Mouse (Mus musculus) kidney, embryonic 14.5 days (tissue): ENCODE measurements around the gene Thyn1. TPM values are rescaled to one million over a fixed set of nuclear protein-coding genes. Genes with fewer than 3 reads are reported as not detected.

ENCODE experiments used
- ATAC-seq: fragments of 200-750 bp; cut with Nextera tagmentation; 2 replicates; pipeline ENCODE4 v1.8.0; 2017; ENCODE audit warnings: moderate number of reproducible peaks, mild to moderate bottlenecking, moderate TSS enrichment, moderate library complexity; ENCODE audit not compliant: low FRiP score, low TSS enrichment
- H3K27ac ChIP-seq: fragments of 300-500 bp; sonication (generic); 2 replicates; pipeline ENCODE4 v1.5.1; 2014; ENCODE audit warnings: low read depth, mild to moderate bottlenecking, low read length, moderate library complexity, mixed read lengths
- H3K27me3 ChIP-seq: fragments of 300-500 bp; sonication (generic); 2 replicates; pipeline ENCODE4 v1.6.1; 2014; ENCODE audit warnings: mild to moderate bottlenecking, low read length; ENCODE audit not compliant: control insufficient read depth, insufficient read depth
- H3K36me3 ChIP-seq: fragments of 300-500 bp; sonication (generic); 2 replicates; pipeline ENCODE4 v1.6.1; 2014; ENCODE audit warnings: low read length, mixed read lengths; ENCODE audit not compliant: control insufficient read depth, insufficient read depth
- H3K4me1 ChIP-seq: fragments of 300-500 bp; sonication (generic); 2 replicates; pipeline ENCODE4 v1.6.1; 2014; ENCODE audit warnings: low read length, mixed read lengths; ENCODE audit not compliant: control insufficient read depth, insufficient read depth
- H3K4me2 ChIP-seq: fragments of 300-500 bp; sonication (generic); replicated peaks from 2 replicates; pipeline ENCODE4 v1.6.1; 2014; ENCODE audit warnings: low read depth, mild to moderate bottlenecking, low read length
- H3K4me3 ChIP-seq: fragments of 300-500 bp; sonication (generic); 2 replicates; pipeline ENCODE4 v1.5.1; 2014; ENCODE audit warnings: mild to moderate bottlenecking, low read length
- H3K9ac ChIP-seq: fragments of 300-500 bp; sonication (generic); 2 replicates; pipeline ENCODE4 v1.6.1; 2014; ENCODE audit warnings: low read depth, mild to moderate bottlenecking, low read length, moderate library complexity
- H3K9me3 ChIP-seq: fragments of 300-500 bp; sonication (generic); 2 replicates; pipeline ENCODE4 v1.6.1; 2016; ENCODE audit warnings: low read length; ENCODE audit not compliant: control insufficient read depth
- WGBS: fragments of 180-500 bp; shearing (Covaris S2); extraction: QIAGEN DNeasy Blood & Tissue Kit; methylation state at CpG from one replicate; pipeline ENCODE4 v1.1.7; 2014; 5-methylcytosine and 5-hydroxymethylcytosine counted together
- polyA plus RNA-seq: library from polyadenylated mRNA; unstranded; fragments of >200 nt; fragmentation: Nextera tagmentation; extraction: Ambion mirVana; gene quantifications from 2 replicates; pipeline ENCODE4 v1.2.1, GENCODE M21; 2014

Thyn1 gene
- polyA plus RNA-seq, 1 experiment from 2014 or later, result 173 TPM

DNA sequence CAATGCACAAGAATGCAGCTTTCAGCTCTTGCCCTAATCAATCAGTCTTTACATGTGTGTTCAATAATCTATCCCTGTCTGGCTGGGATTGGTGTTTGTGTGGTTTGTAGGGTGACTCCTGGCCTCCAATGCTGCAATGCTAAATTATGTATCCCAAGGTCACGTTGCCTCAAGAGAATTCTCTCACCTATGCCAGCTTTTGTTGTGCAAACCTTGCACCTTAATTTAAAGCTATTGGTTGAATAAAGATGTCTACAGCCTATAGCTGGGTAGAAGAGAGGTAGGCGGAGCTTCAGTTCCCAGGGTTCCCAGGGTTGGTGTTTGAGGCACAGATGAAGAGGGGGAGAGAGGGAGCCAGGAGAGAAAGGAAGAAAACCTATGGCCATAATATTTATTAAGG is 2.0 kb upstream of the Thyn1 start:
- Histone ChIP-seq H3K4me3 (no peak overlapping the region), H3K4me2 (no peak overlapping the region), H3K9ac (no peak overlapping the region), H3K36me3 (no peaks in the 10 kb centered on the region), H3K4me1 (peaks cover 10% of the 10 kb centered on the region), H3K27ac (no peak overlapping the region), H3K27me3 (no peaks in the 10 kb centered on the region), H3K9me3 (no peaks in the 10 kb centered on the region)
- WGBS, result 92% methylated on average over 2 of the region's 2 CpGs
- ATAC-seq, result no peak

DNA sequence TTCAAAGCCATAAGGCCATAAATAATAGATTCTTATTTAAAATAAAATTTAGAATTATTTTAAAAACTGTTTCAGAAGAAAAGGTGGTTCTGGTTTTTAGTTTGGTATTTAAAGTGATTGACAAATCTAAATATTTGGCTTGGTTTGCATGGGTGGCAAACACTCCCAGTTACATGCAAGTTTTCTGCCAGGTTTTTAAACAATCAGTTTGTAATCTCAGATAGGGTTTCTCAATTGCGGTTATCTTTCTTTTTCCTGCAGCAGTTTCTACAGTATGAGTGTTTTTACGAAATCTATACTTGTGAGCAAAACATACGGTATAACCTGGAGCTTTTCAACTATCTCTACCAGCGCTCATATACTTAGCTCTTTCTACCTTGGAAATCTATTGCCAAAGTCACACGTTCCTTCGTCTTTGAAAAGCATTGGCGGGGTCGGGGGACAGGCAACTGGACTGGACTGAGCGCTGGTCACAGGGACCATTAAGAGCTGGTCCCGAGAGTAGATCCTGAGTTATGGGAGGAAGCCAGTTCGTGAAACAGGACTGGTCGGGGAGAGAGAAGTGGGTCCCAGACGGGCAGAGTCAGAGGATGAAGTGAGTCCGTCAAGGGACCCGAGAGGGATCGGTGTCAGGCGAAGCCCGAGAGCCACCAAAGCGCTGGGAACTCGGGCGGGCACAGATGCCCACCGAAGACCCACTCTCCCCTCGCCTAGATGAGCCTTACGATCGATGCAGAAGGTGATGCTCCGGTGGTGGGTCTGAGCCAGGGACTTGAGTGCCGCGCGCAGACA is 645 bp upstream of the Thyn1 start:
- Histone ChIP-seq H3K36me3 (peaks cover 9% of the 10 kb centered on the region), H3K4me1 (peaks cover 10% of the 10 kb centered on the region), H3K9me3 (no peaks in the 10 kb centered on the region), H3K4me2 (peak overlapping the region; percentile 64), H3K27ac (peak overlapping the region; percentile 59; the same call in 1 of the 2 replicates), H3K9ac (peak overlapping the region; percentile 74), H3K4me3 (peak overlapping the region; percentile 77), H3K27me3 (no peaks in the 10 kb centered on the region)
- WGBS, result 3% methylated on average over 29 of the region's 29 CpGs
- ATAC-seq, result peak; percentile 76

DNA sequence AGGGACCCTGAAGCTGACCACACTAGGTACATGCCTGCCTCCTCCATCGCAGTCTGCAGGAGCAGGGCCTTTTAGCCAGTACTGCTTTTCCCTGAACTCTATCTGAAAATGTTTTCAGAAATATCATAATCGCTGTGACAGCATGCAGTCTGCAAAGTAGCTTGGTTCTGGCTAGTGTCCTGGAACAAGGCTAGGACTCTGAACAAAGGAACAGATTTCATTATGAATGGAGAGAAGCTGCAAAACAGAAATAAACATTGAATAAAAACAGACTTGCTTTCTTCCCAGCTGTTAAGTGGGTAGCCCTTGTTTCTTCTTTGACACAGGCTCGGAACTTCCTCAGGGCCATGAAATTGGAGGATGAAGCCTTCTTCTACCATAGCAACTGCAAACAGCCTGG is 5.7 kb downstream of the Thyn1 start:
- H3K4me1 ChIP-seq, result peaks cover 10% of the 10 kb centered on the region
- H3K9ac ChIP-seq, result no peak overlapping the region
- H3K36me3 ChIP-seq, result peaks cover 72% of the 10 kb centered on the region
- no peak overlapping the region for H3K4me3 ChIP-seq
- no peaks in the 10 kb centered on the region for H3K9me3 ChIP-seq
- no peak overlapping the region for H3K4me2 ChIP-seq
- WGBS, result 90% methylated on average over 3 of the region's 3 CpGs
- no peak overlapping the region for H3K27ac ChIP-seq
- no peak for ATAC-seq
- no peaks in the 10 kb centered on the region for H3K27me3 ChIP-seq

DNA sequence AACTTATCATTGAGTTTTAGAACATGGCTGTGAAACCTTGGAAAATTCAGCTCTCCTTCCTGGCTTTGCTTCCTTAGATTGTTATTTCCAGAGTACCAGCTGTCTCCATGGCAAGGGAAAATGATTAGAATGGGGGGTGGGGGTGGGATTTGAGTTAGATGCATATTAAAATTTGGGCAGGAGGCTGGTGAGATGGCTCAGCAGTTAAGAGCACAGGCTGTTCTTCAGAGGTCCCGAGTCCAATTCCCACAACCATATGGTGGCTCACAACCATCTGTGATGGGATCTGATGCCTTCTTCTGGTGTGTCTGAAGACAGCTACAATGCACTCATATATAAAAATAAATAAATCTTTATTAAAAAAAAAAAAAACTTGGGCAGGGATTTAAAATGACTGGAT is 6.4 kb downstream of the Thyn1 start:
- H3K36me3 ChIP-seq, result peaks cover 76% of the 10 kb centered on the region
- H3K4me3 ChIP-seq, result no peak overlapping the region
- H3K27me3 ChIP-seq, result no peaks in the 10 kb centered on the region
- no peak overlapping the region for H3K9ac ChIP-seq
- ATAC-seq, result no peak
- H3K4me2 ChIP-seq, result no peak overlapping the region
- no peaks in the 10 kb centered on the region for H3K9me3 ChIP-seq
- no peak overlapping the region for H3K27ac ChIP-seq
- H3K4me1 ChIP-seq, result peaks cover 4% of the 10 kb centered on the region
- 92% methylated on average over 1 of the region's 1 CpGs for WGBS

DNA sequence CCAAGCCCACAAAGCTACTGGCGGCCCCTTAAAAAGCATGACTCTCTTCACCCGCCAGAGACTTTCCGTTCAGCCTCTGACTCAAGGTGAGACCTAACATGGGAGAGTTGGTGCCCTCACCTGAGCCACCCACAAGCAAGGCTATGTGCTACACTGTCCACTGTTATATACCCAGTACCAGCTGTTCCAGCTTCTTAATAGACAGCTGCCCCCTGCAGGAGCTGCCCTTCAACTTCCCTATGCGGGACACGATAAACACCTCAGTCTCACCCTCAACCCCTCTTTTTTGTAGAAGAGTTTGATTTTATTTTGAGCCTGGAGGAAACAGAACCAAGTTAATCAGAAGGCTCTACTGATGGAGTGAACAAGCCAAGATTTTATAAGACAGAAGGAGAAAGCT is 7.4 kb downstream of the Thyn1 start:
- Histone ChIP-seq H3K36me3 (peaks cover 84% of the 10 kb centered on the region), H3K27ac (no peak overlapping the region), H3K9ac (no peak overlapping the region), H3K4me2 (no peak overlapping the region), H3K9me3 (no peaks in the 10 kb centered on the region), H3K4me1 (no peaks in the 10 kb centered on the region), H3K27me3 (no peaks in the 10 kb centered on the region), H3K4me3 (no peak overlapping the region)
- WGBS, result 89% methylated on average over 5 of the region's 5 CpGs
- ATAC-seq, result no peak

DNA sequence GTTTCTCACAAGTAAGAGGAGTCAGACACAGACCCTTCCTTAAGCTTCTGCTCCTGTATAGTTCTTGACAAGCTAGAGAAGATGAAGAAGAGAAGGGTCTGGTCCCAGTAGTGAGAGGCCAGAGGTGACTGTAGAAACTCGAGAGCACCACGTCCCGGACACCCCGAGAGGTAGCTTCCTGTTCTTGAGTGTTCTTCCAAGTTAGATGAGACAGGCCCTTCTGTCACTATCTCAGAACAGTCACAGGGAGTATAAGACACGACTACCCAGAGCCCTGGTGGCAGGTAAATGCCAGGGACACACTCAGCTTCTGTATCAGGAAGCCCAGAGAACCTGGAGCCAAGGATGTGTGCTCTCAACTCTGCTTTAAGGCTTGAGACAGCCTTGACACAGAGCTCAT is 9.7 kb downstream of the Thyn1 start:
- Histone ChIP-seq H3K27me3 (no peaks in the 10 kb centered on the region), H3K4me1 (no peaks in the 10 kb centered on the region), H3K27ac (no peak overlapping the region), H3K4me2 (no peak overlapping the region), H3K4me3 (no peak overlapping the region), H3K9ac (no peak overlapping the region), H3K9me3 (no peaks in the 10 kb centered on the region), H3K36me3 (peaks cover 92% of the 10 kb centered on the region)
- WGBS, result 83% methylated on average over 5 of the region's 5 CpGs
- ATAC-seq, result no peak

DNA sequence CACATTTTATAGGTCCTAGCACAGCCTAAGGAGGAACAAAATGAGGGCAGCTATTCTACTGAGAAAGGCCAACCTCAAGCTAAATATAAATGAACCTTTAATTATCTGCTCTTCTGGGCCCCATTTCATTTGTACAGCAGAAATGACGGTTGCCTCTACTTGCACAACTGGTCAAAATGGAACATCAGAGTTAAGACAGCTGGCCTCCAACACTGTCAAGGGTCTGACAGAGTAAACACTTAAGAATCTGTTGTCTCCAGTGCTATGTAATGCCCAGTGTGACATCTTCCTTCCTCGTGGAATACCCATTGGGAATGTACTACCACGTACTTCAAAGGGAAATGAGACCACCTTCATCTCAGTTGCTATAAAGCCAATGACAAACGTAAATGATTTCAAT is 12.1 kb downstream of the Thyn1 start:
- 89% methylated on average over 4 of the region's 4 CpGs for WGBS
- no peaks in the 10 kb centered on the region for H3K9me3 ChIP-seq
- H3K4me2 ChIP-seq, result no peak overlapping the region
- H3K9ac ChIP-seq, result no peak overlapping the region
- no peak for ATAC-seq
- H3K4me3 ChIP-seq, result no peak overlapping the region
- H3K4me1 ChIP-seq, result no peaks in the 10 kb centered on the region
- H3K27ac ChIP-seq, result no peak overlapping the region
- H3K36me3 ChIP-seq, result peaks cover 84% of the 10 kb centered on the region
- H3K27me3 ChIP-seq, result no peaks in the 10 kb centered on the region

DNA sequence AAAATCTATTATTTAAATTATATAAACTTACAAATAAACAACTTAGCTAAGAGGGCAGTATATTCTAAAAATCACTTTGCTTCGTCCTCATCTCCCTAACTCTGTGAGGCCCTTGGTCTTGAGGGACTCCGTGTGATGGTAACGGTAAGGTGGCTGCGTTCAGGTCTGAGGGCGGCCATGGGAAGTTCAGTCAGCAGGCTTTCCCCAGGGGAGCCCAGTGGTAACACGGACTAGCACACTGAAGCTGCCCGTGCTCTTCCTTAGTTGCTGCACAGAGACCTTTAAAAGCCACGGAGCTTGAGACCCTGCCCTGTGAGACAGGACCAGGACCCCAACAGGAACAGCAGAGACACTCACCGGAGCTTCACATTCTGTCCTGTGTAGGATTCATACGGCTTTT is 19.5 kb downstream of the Thyn1 start:
- no peak for ATAC-seq
- H3K4me3 ChIP-seq, result no peak overlapping the region

DNA sequence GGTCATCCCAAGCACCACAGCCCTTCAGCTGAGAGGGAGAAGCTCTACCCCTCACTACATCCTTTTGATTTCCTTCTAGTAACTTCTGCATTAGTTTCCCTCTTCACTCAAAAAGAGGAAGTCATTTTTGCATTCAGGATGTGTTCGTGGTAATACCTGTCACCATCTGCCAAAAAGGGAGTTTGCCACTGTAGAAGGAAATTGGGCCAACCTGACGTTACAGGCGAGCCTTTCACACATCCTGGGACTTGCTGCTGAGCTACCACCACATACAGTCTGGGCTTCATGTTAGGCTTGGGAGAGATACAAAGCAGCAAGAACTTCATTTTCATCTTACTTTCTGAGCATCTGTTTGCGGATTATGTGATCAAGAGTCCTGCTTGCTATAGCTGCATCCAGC is 24.2 kb downstream of the Thyn1 start:
- ATAC-seq, result no peak
- Histone ChIP-seq H3K4me3 (no peak overlapping the region), H3K4me1 (peaks cover 16% of the 10 kb centered on the region), H3K36me3 (peaks cover 18% of the 10 kb centered on the region; the same call in 1 of the 2 replicates), H3K27me3 (no peaks in the 10 kb centered on the region), H3K27ac (no peak overlapping the region), H3K9ac (no peak overlapping the region), H3K9me3 (no peaks in the 10 kb centered on the region), H3K4me2 (no peak overlapping the region)
- WGBS, result 86% methylated on average over 4 of the region's 4 CpGs

More for the DNA sequence above, 19.5 kb downstream of the Thyn1 start:
- no peaks in the 10 kb centered on the region for H3K27me3 ChIP-seq
- no peak overlapping the region for H3K9ac ChIP-seq
- H3K4me1 ChIP-seq, result no peaks in the 10 kb centered on the region
- H3K36me3 ChIP-seq, result peaks cover 51% of the 10 kb centered on the region
- 95% methylated on average over 10 of the region's 10 CpGs for WGBS
- H3K4me2 ChIP-seq, result no peak overlapping the region
- H3K9me3 ChIP-seq, result no peaks in the 10 kb centered on the region
- no peak overlapping the region for H3K27ac ChIP-seq
